Mouse (Mus musculus): ENCODE data around the gene Rufy2. TPM values are rescaled to one million over a fixed set of nuclear protein-coding genes. Genes with fewer than 3 reads are reported as not detected.

Gene Rufy2
- 39.6 TPM for polyA plus RNA-seq (2015; fragmentation: Illumina TruSeq; extraction: RNeasy Lipid Tissue Mini Kit (QIAGEN cat#74804); ENCODE audit: insufficient read depth, low replicate concordance)

DNA sequence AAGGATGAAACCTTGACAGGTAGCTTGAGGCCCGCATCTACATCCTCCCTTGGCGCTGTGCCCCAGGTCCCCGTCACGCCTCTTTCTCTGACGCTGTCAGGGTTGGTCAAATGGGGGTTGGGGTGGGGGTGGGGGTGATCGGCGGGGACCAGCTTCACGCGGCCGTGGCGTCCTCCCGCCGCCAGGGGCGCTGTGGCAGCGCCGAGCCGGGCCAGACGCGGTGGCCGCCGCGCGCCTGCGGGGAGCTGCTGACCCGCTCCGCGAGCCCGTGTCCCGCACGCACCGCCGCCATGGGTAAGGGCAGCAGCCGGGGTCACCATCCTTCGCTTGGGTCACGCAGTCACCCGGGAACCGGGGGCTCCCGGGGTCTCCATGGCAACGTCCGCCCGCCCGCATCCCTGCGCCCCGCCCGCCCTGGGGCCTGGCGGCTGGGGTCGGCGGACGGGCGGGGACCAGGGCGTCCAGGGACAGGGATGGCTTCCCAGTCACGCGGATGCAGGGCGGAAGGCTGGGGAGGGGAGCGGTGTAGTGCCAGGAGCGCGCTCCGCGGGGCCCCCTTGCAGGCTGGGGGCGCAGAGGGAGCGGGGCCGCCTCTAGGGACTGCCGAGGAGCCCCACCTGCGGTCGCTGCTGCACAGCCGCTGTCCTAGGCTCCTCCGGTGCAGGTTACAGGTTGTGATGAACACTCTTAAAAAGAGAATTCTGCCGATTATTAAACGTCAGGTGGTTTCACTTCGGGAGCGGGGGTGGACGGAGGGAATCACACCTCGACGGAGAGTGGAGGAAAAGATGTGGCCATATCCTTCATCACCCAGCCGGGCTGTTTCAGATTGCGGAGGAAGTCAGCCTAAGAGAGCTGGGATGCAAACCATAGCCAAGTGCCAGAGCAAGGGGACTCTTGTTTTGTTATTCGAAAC, at the start of gene Rufy2:
Gene Rufy2, plus strand, starts transcription at position 185 of the 916 bp plus-strand sequence.

GRCm38 (mm10) chr10:62946738-62947471, 33.1 kb upstream of the Rufy2 start, which contains the start of gene Dna2:
Gene Dna2 (plus strand): TSS chr10:62947026.

DNA sequence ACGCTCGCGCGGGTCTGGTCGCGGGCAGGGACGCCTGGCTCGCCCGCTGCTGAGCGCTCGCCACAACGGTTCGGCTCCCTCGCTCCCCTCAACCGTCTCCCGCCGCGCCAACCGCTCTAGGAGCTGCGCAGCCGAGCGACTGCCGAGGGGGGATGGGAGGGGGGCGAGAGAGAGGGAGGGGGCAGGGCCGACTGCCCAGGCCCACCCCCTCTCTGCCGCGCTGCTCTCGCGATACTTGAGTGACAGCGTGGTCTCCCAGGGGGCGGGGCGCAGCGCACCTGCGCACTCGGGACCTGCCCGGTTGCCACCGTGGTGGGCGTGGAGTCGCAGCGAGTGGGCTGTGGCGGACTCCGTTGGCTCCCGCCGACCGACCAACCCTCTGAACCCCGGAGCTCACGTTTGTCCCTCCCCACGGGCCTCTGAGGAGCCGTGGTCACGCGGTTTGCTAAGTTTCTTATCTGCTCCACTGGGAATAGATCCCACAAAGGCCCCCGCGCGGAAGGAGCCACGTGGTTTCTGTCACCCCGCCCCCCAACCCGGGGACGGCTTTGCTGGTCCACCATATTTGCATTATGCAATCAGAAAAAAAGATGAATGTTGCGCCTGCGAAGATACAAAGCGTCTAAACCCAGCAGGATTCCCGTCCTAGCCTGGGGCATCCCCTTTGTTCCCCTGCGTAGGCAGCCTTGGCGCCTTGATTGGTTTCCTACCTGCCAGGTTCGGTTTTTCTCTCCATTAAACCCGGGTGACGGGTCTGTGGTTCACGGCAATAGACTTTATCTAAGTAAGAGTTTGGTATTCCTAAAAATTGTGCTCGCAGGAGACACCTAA, 43.9 kb downstream of the Rufy2 start, which contains the start of the genes Hnrnph3 and Pbld2:
Gene Hnrnph3, minus strand, starts transcription at position 469 of the 831 bp plus-strand sequence.
Gene Pbld2, plus strand, starts transcription at position 567 of the 831 bp plus-strand sequence.

GRCm38 (mm10) chr10:63059862-63060261, 79.8 kb downstream of the Rufy2 start, which contains the start of gene Pbld1:
Gene Pbld1 (plus strand): TSS chr10:63060162.

Other genes starting within 250 kb of the Rufy2 start
- gene Ccar1, start 187.9 kb upstream of the Rufy2 start, polyA plus RNA-seq (2015; fragmentation: Illumina TruSeq; extraction: RNeasy Lipid Tissue Mini Kit (QIAGEN cat#74804); ENCODE audit: insufficient read depth, low replicate concordance): 137 TPM
- gene Tet1, start 71.2 kb upstream of the Rufy2 start, polyA plus RNA-seq (2015; fragmentation: Illumina TruSeq; extraction: RNeasy Lipid Tissue Mini Kit (QIAGEN cat#74804); ENCODE audit: insufficient read depth, low replicate concordance): 2.6 TPM
- 17.6 TPM for gene Slc25a16, start 59.6 kb upstream of the Rufy2 start, polyA plus RNA-seq (2015; fragmentation: Illumina TruSeq; extraction: RNeasy Lipid Tissue Mini Kit (QIAGEN cat#74804); ENCODE audit: insufficient read depth, low replicate concordance)
- 17.8 TPM for gene Dna2, start 33.2 kb upstream of the Rufy2 start, polyA plus RNA-seq (2015; fragmentation: Illumina TruSeq; extraction: RNeasy Lipid Tissue Mini Kit (QIAGEN cat#74804); ENCODE audit: insufficient read depth, low replicate concordance)
- 165 TPM for gene Hnrnph3, start 44.0 kb downstream of the Rufy2 start, polyA plus RNA-seq (2015; fragmentation: Illumina TruSeq; extraction: RNeasy Lipid Tissue Mini Kit (QIAGEN cat#74804); ENCODE audit: insufficient read depth, low replicate concordance)
- gene Pbld2, start 44.1 kb downstream of the Rufy2 start, polyA plus RNA-seq (2015; fragmentation: Illumina TruSeq; extraction: RNeasy Lipid Tissue Mini Kit (QIAGEN cat#74804); ENCODE audit: insufficient read depth, low replicate concordance): 0.66 TPM
- gene Pbld1, start 79.9 kb downstream of the Rufy2 start, polyA plus RNA-seq (2015; fragmentation: Illumina TruSeq; extraction: RNeasy Lipid Tissue Mini Kit (QIAGEN cat#74804); ENCODE audit: insufficient read depth, low replicate concordance): 0.33 TPM
- not detected for gene Atoh7, start 119.4 kb downstream of the Rufy2 start, polyA plus RNA-seq (2015; fragmentation: Illumina TruSeq; extraction: RNeasy Lipid Tissue Mini Kit (QIAGEN cat#74804); ENCODE audit: insufficient read depth, low replicate concordance)
- gene Mypn, start 223.7 kb downstream of the Rufy2 start, polyA plus RNA-seq (2015; fragmentation: Illumina TruSeq; extraction: RNeasy Lipid Tissue Mini Kit (QIAGEN cat#74804); ENCODE audit: insufficient read depth, low replicate concordance): not detected